Mouse (Mus musculus) spleen, adult 2 months (tissue): ENCODE measurements around the gene Kif21a.

ENCODE experiments used
- CTCF ChIP-seq: fragments of 200-500 bp; IDR thresholded peaks from 2 replicates; pipeline ENCODE4 v1.5.1; 2011; ENCODE audit warnings: mild to moderate bottlenecking, inconsistent platforms; ENCODE audit not compliant: insufficient read depth, insufficient read length, insufficient replicate concordance; ENCODE audit errors: extremely low read depth
- POLR2A ChIP-seq: fragments of 200-500 bp; IDR thresholded peaks from 2 replicates; pipeline ENCODE4 v1.6.1; 2011; ENCODE audit warnings: low read depth, low read length, inconsistent platforms

DNA sequence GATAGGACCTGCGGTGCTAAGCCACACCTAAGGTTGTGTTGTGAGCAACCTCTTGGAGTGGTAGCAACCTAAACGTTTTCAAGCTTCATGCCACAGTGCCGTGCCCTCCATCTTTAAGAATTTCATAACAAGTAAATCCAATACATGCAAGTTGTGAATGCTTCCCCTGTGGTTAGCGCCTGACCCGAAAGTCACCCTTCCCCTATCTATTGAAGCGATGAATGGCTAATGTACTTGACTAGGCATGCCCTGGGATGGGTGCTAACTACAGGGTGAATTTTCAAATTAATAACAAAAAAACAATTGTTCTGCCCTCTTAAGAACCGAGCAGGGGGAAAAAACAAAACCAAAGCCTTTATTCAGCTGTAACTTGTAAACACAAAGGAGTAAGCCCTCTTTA lies 39.7 kb upstream of the Kif21a start:
- TF ChIP-seq CTCF (no peak), POLR2A (no peak)
